Mouse (Mus musculus) bone marrow macrophage, adult 2 months (primary cell): ENCODE results near the gene Cilp2.

Source experiments
- CTCF ChIP-seq: IDR thresholded peaks from 2 replicates; pipeline ENCODE4 v1.5.1; 2012; ENCODE audit warnings: low read depth, mild to moderate bottlenecking, low read length, moderate library complexity
- POLR2A ChIP-seq: IDR thresholded peaks from 2 replicates; pipeline ENCODE4 v1.6.1; 2012; ENCODE audit warnings: mild to moderate bottlenecking, low read depth, low read length, borderline replicate concordance

GRCm38 (mm10) chr8:69863387-69864020 lies 24.0 kb downstream of the Cilp2 start:
- TF ChIP-seq CTCF: no peak
- TF ChIP-seq POLR2A: no peak
